19 mouse cellular contexts compared by ENCODE assay signal in genomic region chr7:125450678-125451077, GRCm38 (mm10). TPM values are rescaled to one million over a fixed set of nuclear protein-coding genes. Genes with fewer than 3 reads are reported as not detected.
DNase-seq lines count a peak whose midpoint lies in the region; ATAC-seq and TF ChIP-seq lines count a peak whose summit lies in the region.
"Had no signal": no experiment of that assay in that cellular context is flagged by ENCODE, and none has a peak within 500 bp of the region (broad histone marks: within the 10 kb centered on the region; RNA-seq: fewer than 3 reads in every experiment).

No protein-coding gene starts in this region.

- no peak for TF ChIP-seq POLR2A in lung, adult 2 months (IDR thresholded peaks at IDR 0.05; ENCODE audit: borderline replicate concordance, extremely low read depth, low read depth, low read length)

- H3K36me3 ChIP-seq in lung, embryonic 15.5 days = 0 out of 2 replicates have a peak, but pooled peaks cover 5% of the 10 kb centered on the region
- H3K36me3 ChIP-seq: forebrain, embryonic 15.5 days had no signal

- no peak overlapping the region for H3K4me2 ChIP-seq in lung, embryonic 15.5 days
- H3K4me2 ChIP-seq: forebrain, embryonic 15.5 days; hindbrain, embryonic 14.5 days had no signal

- H3K9me3 ChIP-seq in lung, embryonic 15.5 days = no peaks in the 10 kb centered on the region
- H3K9me3 ChIP-seq: forebrain, embryonic 15.5 days; heart, embryonic 10.5 days had no signal

- H3K4me1 ChIP-seq in lung, adult 2 months (ENCODE audit: control insufficient read depth, insufficient read depth, low read length) = no peaks in the 10 kb centered on the region
- peaks cover 37% of the 10 kb centered on the region for H3K4me1 ChIP-seq in lung, embryonic 15.5 days

- peak; percentile 83 for ATAC-seq in lung, embryonic 15.5 days (ENCODE audit: borderline replicate concordance, extremely low read depth, low FRiP score, low TSS enrichment)
- ATAC-seq: CD4-positive, CD25-positive, alpha-beta regulatory T cell, adult 4 months; forebrain, embryonic 15.5 days had no signal

- no peak overlapping the region for H3K4me3 ChIP-seq in lung, adult 2 months (replicated peaks; ENCODE audit: extremely low read depth, low read depth, low read length)
- no peak overlapping the region for H3K4me3 ChIP-seq in lung, embryonic 15.5 days
- H3K4me3 ChIP-seq: forebrain, embryonic 15.5 days; heart, embryonic 10.5 days had no signal

- WGBS in lung, adult 2 months = 61% methylated on average over 1 of the region's 1 CpGs
- 63% methylated on average over 1 of the region's 1 CpGs for WGBS in lung, embryonic 15.5 days

- no peak for TF ChIP-seq CTCF in lung, adult 2 months (IDR thresholded peaks at IDR 0.05; ENCODE audit: insufficient read depth, low read length)

- H3K27ac ChIP-seq in lung, embryonic 15.5 days = peak overlapping the region; percentile 64
- H3K27ac ChIP-seq: forebrain, embryonic 15.5 days; heart, embryonic 10.5 days; hindbrain, embryonic 14.5 days had no signal

- peak; percentile 26 to 37 for DNase-seq in lung, adult 18-20 months
- no peak for DNase-seq in lung, adult 2 months
- peak; percentile 59 for DNase-seq in lung, postnatal 14 days
- no peak for DNase-seq in B cell, adult 2 months
- no peak for DNase-seq in left cerebral cortex, postnatal 36 days (ENCODE audit: low spot score in 2 of 2)
- DNase-seq in adrenal gland, postnatal 4 days (ENCODE audit: low spot score in 2 of 2) = no peak
- DNase-seq: adrenal gland, adult 8-10 months; cerebellum, adult 11-12 months; cerebellum, adult 9-10 months; cerebellum, postnatal 25 days; gastrocnemius, postnatal 10 days; heart, adult 18-20 months; heart, postnatal 10 days; heart, postnatal 4 days had no signal

- H3K9ac ChIP-seq in lung, embryonic 15.5 days = no peak overlapping the region
- H3K9ac ChIP-seq: forebrain, embryonic 15.5 days; hindbrain, embryonic 14.5 days had no signal

- intact Hi-C loops in left cerebral cortex, postnatal 36 days (cut with DNase I) = no loop called here

- no peaks in the 10 kb centered on the region for H3K27me3 ChIP-seq in lung, embryonic 15.5 days
- H3K27me3 ChIP-seq: forebrain, embryonic 15.5 days had no signal

RNA-seq across cellular contexts. Expression of gene Kdm8, which starts 6.2 kb away (rescaled TPM):
- 4.6 and 6.0 TPM in 2 replicates for polyA plus RNA-seq in lung, adult 2 months (2012; rRNA removed)
- 14.5 and 15.6 TPM in 2 replicates for polyA plus RNA-seq in lung, embryonic 15.5 days (2015; fragmentation: Nextera tagmentation; extraction: Ambion mirVana)
- 1 to 10 TPM; 4.1 to 5.1 TPM for total RNA-seq in left cerebral cortex, postnatal 36 days (2021)
- total RNA-seq in adrenal gland, postnatal 4 days (2021) = 1 to 10 TPM; 7.0 to 9.1 TPM

RNA-seq across cellular contexts. Expression of gene Nsmce1, which starts 40.7 kb away (rescaled TPM):
- polyA plus RNA-seq in lung, adult 2 months (2012; rRNA removed) = 35.5 and 38.0 TPM in 2 replicates
- polyA plus RNA-seq in lung, embryonic 15.5 days (2015; fragmentation: Nextera tagmentation; extraction: Ambion mirVana) = 157 and 164 TPM in 2 replicates
- total RNA-seq in left cerebral cortex, postnatal 36 days (2021) = 10 to 100 TPM; 13.2 to 15.0 TPM
- 10 to 100 TPM; 59.7 to 60.0 TPM for total RNA-seq in adrenal gland, postnatal 4 days (2021)

Comparison
In these comparisons a context has a peak if more than half of its experiments do, and no peak if none do; other contexts are left out.
1. DNase-seq: peak in lung, adult 18-20 months (2 of 2) and lung, postnatal 14 days (single experiment); none in lung, adult 2 months (single experiment), B cell, adult 2 months (0 of 2), left cerebral cortex, postnatal 36 days (0 of 2) and adrenal gland, postnatal 4 days (0 of 2).